Mouse (Mus musculus) cortical plate, adult 2 months (tissue): ENCODE measurements around the gene Ryr1. TPM values are rescaled to one million over a fixed set of nuclear protein-coding genes. Genes with fewer than 3 reads are reported as not detected.
A peak's percentile ranks its signal among the peaks of the same experiment; 100 is the strongest.
"Not testable (repeated sequence)": the region's sequence is repeated elsewhere in the genome, so short reads cannot be mapped to it uniquely, and the experiment has no call there.

Source experiments
- H3K27ac ChIP-seq: fragments of 200-500 bp; 2 replicates; pipeline ENCODE4 v1.5.1; 2012; ENCODE audit warnings: low read length, control low read depth, inconsistent platforms; ENCODE audit not compliant: insufficient read depth
- H3K4me1 ChIP-seq: fragments of 200-500 bp; 2 replicates; pipeline ENCODE4 v1.6.1; 2011; ENCODE audit warnings: low read length; ENCODE audit not compliant: control insufficient read depth, insufficient read depth
- H3K4me3 ChIP-seq: fragments of 200-500 bp; 2 replicates; pipeline ENCODE4 v1.5.1; 2011; ENCODE audit warnings: mild to moderate bottlenecking, low read length, control low read depth; ENCODE audit not compliant: insufficient read depth
- CTCF ChIP-seq: fragments of 200-500 bp; IDR thresholded peaks from 2 replicates; pipeline ENCODE4 v1.5.1; 2011; ENCODE audit warnings: mild to moderate bottlenecking, control low read depth, low read length; ENCODE audit not compliant: insufficient read depth; ENCODE audit errors: extremely low read depth
- POLR2A ChIP-seq: fragments of 200-500 bp; IDR thresholded peaks from 2 replicates; pipeline ENCODE4 v1.6.1; 2011; ENCODE audit warnings: mild to moderate bottlenecking, low read length, control low read depth; ENCODE audit not compliant: insufficient read depth; ENCODE audit errors: extremely low read depth
- polyA plus RNA-seq: library from polyadenylated mRNA; depleted of rRNA; stranded (reverse); fragments of >200 nt; gene quantifications from 2 replicates; pipeline ENCODE4 v1.2.3, GENCODE M21; 2012

Gene Ryr1
- polyA plus RNA-seq, 1 experiment = 7.7 TPM

GRCm38 (mm10) chr7:28982274-28983013 lies 142.5 kb downstream of the Ryr1 start:
- Histone ChIP-seq H3K4me3 (peak overlapping the region; percentile 64), H3K27ac (0 out of 2 replicates have a peak overlapping the region, but pooled peaks have one; percentile 0), H3K4me1 (peaks cover 4% of the 10 kb centered on the region)
- TF ChIP-seq CTCF (no peak), POLR2A (no peak)

DNA sequence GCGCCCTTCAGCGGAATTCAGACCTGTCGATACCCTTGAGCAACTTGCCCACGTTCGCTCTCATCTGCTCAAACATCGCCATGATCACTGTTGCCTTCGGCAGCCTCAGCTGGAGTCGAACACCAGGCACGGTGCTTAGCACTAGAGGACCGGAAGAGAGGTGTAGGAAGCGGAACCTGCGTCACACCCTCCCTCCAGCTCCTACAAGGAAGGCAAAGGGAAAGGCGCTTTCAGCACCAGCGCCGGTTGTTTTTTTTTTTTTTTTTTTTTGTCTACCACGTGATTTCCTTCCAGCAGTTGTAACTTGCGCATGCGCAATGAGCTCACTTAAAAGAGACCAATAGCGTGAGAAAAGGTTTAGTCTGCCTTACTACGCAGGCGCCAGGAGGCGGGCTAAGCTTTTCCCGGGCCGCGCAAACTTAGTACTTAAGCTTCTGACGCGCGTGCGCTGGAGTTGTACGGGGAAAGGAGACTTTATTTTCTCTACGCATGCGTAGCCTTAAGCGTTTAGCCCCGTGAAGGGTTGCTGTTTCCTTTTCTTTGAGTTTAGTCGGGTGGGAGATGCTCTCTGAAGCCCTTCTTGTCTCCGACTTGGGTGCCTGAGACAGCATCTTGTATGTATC lies 143.2 kb downstream of the Ryr1 start, which contains the start of the genes Eif3k and Map4k1:
Eif3k (minus strand) TSS at position 214 of the 623 bp plus-strand sequence.
Map4k1 (plus strand) TSS at position 400 of the 623 bp plus-strand sequence.
- H3K4me1 ChIP-seq = peaks cover 4% of the 10 kb centered on the region
- TF ChIP-seq CTCF = no peak
- peak; percentile 89 for TF ChIP-seq POLR2A
- 0 out of 2 replicates have a peak within 1 kb of the TSS, but pooled peaks have one; percentile 0 for H3K27ac ChIP-seq
- H3K4me3 ChIP-seq = peak within 1 kb of the TSS; percentile 64

GRCm38 (mm10) chr7:28977556-28977955 lies 147.4 kb downstream of the Ryr1 start:
- Histone ChIP-seq H3K4me3 (no peak overlapping the region), H3K4me1 (peaks cover 4% of the 10 kb centered on the region), H3K27ac (no peak overlapping the region)
- TF ChIP-seq POLR2A (no peak), CTCF (no peak)

DNA sequence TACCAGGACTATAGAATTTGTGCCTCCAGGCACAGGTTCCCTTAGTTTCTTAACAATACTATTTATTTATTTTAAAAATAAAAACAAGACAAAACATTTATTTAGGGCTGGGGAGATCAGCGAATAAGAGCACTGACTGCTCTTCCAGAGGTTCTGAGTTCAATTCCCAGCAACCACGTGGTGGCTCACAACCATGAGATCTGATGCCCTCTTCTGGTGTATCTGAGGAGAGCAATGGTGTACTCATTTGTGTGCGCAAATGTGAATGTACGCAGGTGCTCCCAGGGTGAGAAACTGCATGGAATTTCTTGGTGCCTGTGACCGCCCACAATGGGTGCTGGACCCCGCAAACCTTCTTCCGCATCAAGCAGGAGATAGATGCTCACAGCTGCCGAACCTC lies 152.0 kb downstream of the Ryr1 start:
- TF ChIP-seq CTCF (peak; percentile 39; the same call in 1 of the 2 replicates), POLR2A (no peak)

DNA sequence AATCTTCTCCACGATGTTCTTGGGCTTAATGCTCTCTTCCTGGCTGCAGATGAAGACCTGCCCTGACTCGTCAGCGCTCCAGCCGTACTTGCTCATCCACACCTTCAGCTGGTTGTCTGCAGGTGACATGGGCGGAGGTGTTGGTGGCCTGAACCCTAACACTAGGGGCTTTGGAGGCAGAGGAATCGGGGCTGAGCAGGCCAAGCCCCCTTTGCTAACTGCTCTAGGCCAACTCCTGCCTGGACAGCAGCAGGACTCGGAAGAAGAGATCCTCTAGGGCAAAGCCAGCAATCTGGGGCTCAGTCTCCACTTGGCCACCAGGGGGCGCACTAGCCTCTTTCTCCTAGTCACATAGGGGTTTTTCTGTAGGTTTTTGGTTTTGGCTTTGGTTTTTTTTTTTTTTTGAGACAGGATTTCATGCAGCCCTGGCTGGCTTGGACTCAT lies 152.4 kb downstream of the Ryr1 start:
- no peaks in the 10 kb centered on the region for H3K4me1 ChIP-seq
- H3K27ac ChIP-seq = no peak overlapping the region
- H3K4me3 ChIP-seq = no peak overlapping the region
- TF ChIP-seq CTCF (peak; percentile 63), POLR2A (no peak)

More for the DNA sequence above, 152.0 kb downstream of the Ryr1 start:
- H3K4me1 ChIP-seq = no peaks in the 10 kb centered on the region
- H3K27ac ChIP-seq = no peak overlapping the region
- no peak overlapping the region for H3K4me3 ChIP-seq

DNA sequence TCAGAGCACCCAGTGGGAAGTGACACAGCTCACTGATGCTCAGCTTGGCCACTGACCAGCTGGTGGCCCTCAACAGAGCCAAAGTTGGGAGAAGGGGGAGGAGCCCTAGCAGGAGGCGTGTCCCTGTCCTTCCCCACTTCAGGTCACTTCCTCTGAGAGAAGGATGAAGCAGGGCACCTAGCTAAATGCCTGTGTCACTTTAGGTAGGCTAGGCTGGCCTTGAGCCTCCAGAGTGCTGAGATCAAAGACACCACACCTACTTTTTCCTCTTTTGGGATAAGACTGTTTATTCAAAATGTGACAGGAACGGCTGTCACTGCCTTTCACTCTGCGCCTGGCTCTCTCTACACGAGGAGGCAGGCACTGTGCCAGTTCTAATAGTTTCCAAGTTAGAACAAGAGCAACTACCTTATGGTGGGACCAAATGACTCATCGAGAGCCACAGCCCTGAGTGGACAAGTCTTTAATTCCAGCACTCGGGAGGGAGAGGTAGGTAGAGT lies 153.2 kb downstream of the Ryr1 start:
- no peak overlapping the region for H3K4me3 ChIP-seq
- no peak overlapping the region for H3K27ac ChIP-seq
- TF ChIP-seq CTCF (no peak), POLR2A (no peak)

GRCm38 (mm10) chr7:28971029-28971428 lies 153.9 kb downstream of the Ryr1 start:
- TF ChIP-seq POLR2A (no peak), CTCF (no peak)
- Histone ChIP-seq H3K4me3 (no peak overlapping the region), H3K27ac (no peak overlapping the region), H3K4me1 (no peaks in the 10 kb centered on the region)

More for the DNA sequence above, 153.2 kb downstream of the Ryr1 start:
- no peaks in the 10 kb centered on the region for H3K4me1 ChIP-seq

DNA sequence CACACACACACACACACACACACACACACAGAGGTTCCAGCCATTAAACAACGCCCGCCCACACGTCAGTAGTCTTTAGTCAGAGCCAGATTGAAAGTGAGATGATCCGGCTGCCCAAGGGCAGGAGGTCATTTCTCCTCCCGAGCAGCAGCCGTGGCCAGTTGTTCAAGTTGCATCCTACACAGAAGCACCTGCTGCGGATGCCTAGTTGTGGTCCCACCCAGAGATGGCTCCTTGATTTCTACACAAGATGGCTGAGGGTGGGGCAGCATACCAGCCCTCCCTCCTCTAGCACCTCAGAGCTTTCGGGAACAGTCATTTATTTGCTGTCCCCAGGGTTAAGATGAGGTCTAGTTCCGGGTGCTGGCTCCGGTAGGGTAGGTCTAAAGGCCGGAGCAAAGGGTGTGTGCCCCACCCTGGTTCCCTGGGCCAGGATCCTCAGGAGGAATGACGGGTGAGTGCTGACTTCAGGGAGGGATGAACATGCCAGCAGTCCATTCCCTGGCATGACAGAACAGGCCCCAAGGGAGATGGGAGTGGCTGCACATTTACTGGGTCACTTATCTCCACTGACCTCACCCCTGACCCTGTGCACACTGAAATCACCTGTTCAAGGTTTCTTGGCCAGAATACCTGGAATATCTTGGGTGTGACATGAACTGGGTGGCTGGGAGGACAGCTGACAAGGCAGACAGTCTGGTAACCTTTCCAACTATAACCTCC lies 155.1 kb downstream of the Ryr1 start:
- no peak overlapping the region for H3K27ac ChIP-seq
- no peaks in the 10 kb centered on the region for H3K4me1 ChIP-seq
- no peak for TF ChIP-seq POLR2A
- TF ChIP-seq CTCF = no peak
- no peak overlapping the region for H3K4me3 ChIP-seq

- H3K4me3 ChIP-seq = no peak overlapping the region
- no peak overlapping the region for H3K27ac ChIP-seq
- no peaks in the 10 kb centered on the region for H3K4me1 ChIP-seq
- TF ChIP-seq CTCF (no peak), POLR2A (no peak)
Measured at GRCm38 (mm10) chr7:28969271-28969670, 155.7 kb downstream of the Ryr1 start.

DNA sequence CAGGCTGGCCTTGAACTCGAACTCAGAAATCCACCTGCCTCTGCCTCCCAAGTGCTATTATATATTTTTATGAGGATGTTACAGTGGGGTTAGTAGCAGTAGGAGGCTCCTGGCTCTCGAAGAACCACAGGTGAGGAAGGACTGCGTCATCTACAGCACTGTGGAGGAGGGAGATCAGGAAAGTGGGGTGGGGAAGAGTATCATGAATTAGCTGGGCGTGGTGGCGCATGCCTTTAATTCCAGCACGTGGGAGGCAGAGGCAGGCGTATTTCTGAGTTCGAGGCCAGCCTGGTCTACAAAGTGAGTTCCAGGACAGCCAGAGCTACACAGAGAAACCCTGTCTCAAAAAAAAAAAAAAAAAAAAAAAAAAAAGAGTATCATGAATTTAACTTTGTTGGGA lies 156.9 kb downstream of the Ryr1 start:
- not testable (repeated sequence) for H3K4me1 ChIP-seq, H3K4me3 ChIP-seq, H3K27ac ChIP-seq
